Mouse (Mus musculus): Measurements from ENCODE around the gene Tsc2. TPM values are rescaled to one million over a fixed set of nuclear protein-coding genes. Genes with fewer than 3 reads are reported as not detected.

Gene Tsc2
- total and polyA plus RNA-seq, 2 experiments from 2014 or later: 61.7 to 106 TPM

GRCm38 (mm10) chr17:24650070-24650616 lies 17.7 kb upstream of the Tsc2 start, which contains the start of gene Slc9a3r2:
Gene Slc9a3r2, minus strand, starts transcription at chr17:24650327.
- ATAC-seq (ENCODE audit: low FRiP score): peak; percentile 57
- Histone ChIP-seq H3K4me1 (ENCODE audit: insufficient read depth, low read length) (peaks cover 9% of the 10 kb centered on the region), H3K4me2 (ENCODE audit: low read depth, low read length, poor library complexity, severe bottlenecking) (peak within 1 kb of the TSS; percentile 94), H3K27ac (ENCODE audit: low read depth, low read length) (peak within 1 kb of the TSS; percentile 80), H3K9ac (replicated peaks; ENCODE audit: low read length, poor library complexity, severe bottlenecking) (peak within 1 kb of the TSS; percentile 89), H3K27me3 (ENCODE audit: insufficient read depth, low read length) (no peaks in the 10 kb centered on the region), H3K9me3 (ENCODE audit: low read length) (no peaks in the 10 kb centered on the region), H3K36me3 (ENCODE audit: insufficient read depth, low read length) (no peaks in the 10 kb centered on the region), H3K4me3 (ENCODE audit: low read depth, low read length) (peak within 1 kb of the TSS; percentile 87)
- TF ChIP-seq CTCF (IDR thresholded peaks at IDR 0.05): no peak
- under 1% methylated on average over 37 of the region's 41 CpGs for WGBS
- DNase-seq (ENCODE audit: low spot score): peak; percentile 49

DNA sequence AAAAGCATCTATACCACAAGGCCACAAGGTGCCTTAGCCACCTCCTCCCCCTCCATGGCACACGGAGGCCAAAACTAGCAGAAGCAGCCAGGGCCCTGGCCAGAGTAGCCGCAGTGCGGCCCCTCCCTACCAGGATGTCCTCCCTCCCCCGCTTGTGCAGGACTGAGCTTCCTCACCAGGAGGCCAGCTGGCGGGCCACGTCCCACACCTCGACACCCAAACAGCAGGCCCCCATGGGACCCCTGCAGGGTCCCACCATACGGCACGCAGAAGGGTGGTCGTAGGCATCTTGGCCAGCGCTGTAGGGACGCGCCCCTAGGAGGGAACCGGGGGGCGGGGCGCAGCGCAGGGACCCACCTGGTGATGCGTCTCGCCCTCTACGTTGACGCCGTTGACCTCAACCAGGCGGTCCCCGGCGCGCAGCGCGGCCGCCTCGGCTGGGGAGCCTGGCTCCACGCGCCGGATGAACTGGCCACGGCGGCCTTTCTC lies 17.2 kb upstream of the Tsc2 start:
- Histone ChIP-seq H3K27me3 (ENCODE audit: insufficient read depth, low read length) (no peaks in the 10 kb centered on the region), H3K9me3 (ENCODE audit: low read length) (no peaks in the 10 kb centered on the region), H3K4me3 (ENCODE audit: low read depth, low read length) (peak overlapping the region; percentile 87), H3K27ac (ENCODE audit: low read depth, low read length) (peak overlapping the region; percentile 80), H3K36me3 (ENCODE audit: insufficient read depth, low read length) (0 out of 2 replicates have a peak, but pooled peaks cover 4% of the 10 kb centered on the region), H3K4me1 (ENCODE audit: insufficient read depth, low read length) (peaks cover 9% of the 10 kb centered on the region), H3K4me2 (ENCODE audit: low read depth, low read length, poor library complexity, severe bottlenecking) (peak overlapping the region; percentile 94), H3K9ac (replicated peaks; ENCODE audit: low read length, poor library complexity, severe bottlenecking) (peak overlapping the region; percentile 89)
- peak; percentile 70 for ATAC-seq (ENCODE audit: low FRiP score)
- WGBS: under 1% methylated on average over 26 of the region's 35 CpGs
- DNase-seq (ENCODE audit: low spot score): no peak
- no peak for TF ChIP-seq CTCF (IDR thresholded peaks at IDR 0.05)

DNA sequence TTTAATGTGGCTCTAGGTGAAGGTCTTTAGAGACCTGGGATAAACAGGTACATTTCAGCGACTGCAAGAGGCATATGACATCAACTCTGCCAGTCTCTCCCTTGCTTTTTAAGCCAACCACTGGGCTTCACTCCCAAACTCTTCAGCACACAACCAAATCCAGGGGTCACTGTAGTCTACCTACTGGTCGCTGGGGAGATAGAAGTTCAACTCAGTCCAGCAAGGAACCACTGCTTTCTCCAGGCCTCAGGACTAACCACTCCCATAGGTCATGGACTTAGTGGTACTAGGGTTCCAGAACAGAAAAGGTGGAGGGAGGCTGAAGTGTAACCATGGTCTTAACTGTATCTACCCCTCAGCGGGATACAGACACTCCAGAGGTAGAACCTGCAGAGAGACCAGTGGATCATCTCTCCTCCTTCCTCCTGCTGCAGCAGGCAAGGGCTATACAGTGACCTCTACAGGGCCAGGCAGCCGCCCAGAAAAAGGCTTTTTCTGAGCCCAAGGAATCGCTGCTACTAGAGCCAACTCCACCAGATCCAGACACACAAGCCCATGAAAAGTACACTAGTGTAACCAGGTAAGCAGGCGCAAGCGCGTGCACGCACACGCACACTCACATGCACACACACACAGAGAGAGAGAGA lies 16.4 kb upstream of the Tsc2 start:
- Histone ChIP-seq H3K4me2 (ENCODE audit: low read depth, low read length, poor library complexity, severe bottlenecking) (peak overlapping the region; percentile 94), H3K4me1 (ENCODE audit: insufficient read depth, low read length) (peaks cover 9% of the 10 kb centered on the region), H3K27ac (ENCODE audit: low read depth, low read length) (peak overlapping the region; percentile 80; the same call in 1 of the 2 replicates), H3K27me3 (ENCODE audit: insufficient read depth, low read length) (no peaks in the 10 kb centered on the region), H3K9ac (replicated peaks; ENCODE audit: low read length, poor library complexity, severe bottlenecking) (0 out of 2 replicates have a peak overlapping the region, but pooled peaks have one; percentile 89), H3K4me3 (ENCODE audit: low read depth, low read length) (peak overlapping the region; percentile 87), H3K36me3 (ENCODE audit: insufficient read depth, low read length) (0 out of 2 replicates have a peak, but pooled peaks cover 4% of the 10 kb centered on the region), H3K9me3 (ENCODE audit: low read length) (no peaks in the 10 kb centered on the region)
- peak; percentile 35 for TF ChIP-seq CTCF (IDR thresholded peaks at IDR 0.05)
- DNase-seq (ENCODE audit: low spot score) (no peak), ATAC-seq (ENCODE audit: low FRiP score) (no peak)
- whole genome bisulfite sequencing: 66% methylated on average over 10 of the region's 10 CpGs

GRCm38 (mm10) chr17:24647493-24647892 lies 15.1 kb upstream of the Tsc2 start:
- Histone ChIP-seq H3K27ac (ENCODE audit: low read depth, low read length) (no peak overlapping the region), H3K9me3 (ENCODE audit: low read length) (no peaks in the 10 kb centered on the region), H3K4me2 (ENCODE audit: low read depth, low read length, poor library complexity, severe bottlenecking) (no peak overlapping the region), H3K4me3 (ENCODE audit: low read depth, low read length) (no peak overlapping the region), H3K36me3 (ENCODE audit: insufficient read depth, low read length) (peaks cover 10% of the 10 kb centered on the region; the same call in 1 of the 2 replicates), H3K27me3 (ENCODE audit: insufficient read depth, low read length) (no peaks in the 10 kb centered on the region), H3K4me1 (ENCODE audit: insufficient read depth, low read length) (peaks cover 9% of the 10 kb centered on the region), H3K9ac (replicated peaks; ENCODE audit: low read length, poor library complexity, severe bottlenecking) (no peak overlapping the region)
- DNase-seq (ENCODE audit: low spot score): no peak
- no peak for ATAC-seq (ENCODE audit: low FRiP score)
- WGBS: 79% methylated on average over 11 of the region's 11 CpGs
- TF ChIP-seq CTCF (IDR thresholded peaks at IDR 0.05): no peak

DNA sequence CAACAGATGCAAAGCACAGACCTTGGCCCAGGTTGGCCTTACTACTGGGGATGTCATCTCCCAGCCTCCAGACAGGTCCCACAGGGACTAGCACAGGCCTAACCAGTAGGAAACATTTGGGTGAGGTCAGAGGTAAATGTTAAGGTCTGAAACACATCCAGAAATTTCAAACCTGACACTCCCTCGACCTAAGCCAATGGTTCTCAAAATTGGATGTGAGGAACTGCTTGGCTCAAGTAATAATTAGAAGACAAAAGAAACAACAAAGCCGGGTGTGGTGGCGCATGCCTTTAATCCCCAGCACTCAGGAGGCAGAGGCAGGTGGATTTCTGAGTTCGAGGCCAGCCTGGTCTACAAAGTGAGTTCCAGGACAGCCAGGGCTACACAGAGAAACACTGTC lies 14.0 kb upstream of the Tsc2 start:
- H3K27ac ChIP-seq (ENCODE audit: low read depth, low read length): no peak overlapping the region
- peaks cover 9% of the 10 kb centered on the region for H3K4me1 ChIP-seq (ENCODE audit: insufficient read depth, low read length)
- H3K9ac ChIP-seq (replicated peaks; ENCODE audit: low read length, poor library complexity, severe bottlenecking): no peak overlapping the region
- WGBS: 80% methylated on average over 4 of the region's 4 CpGs
- TF ChIP-seq CTCF (IDR thresholded peaks at IDR 0.05): no peak
- no peak overlapping the region for H3K4me3 ChIP-seq (ENCODE audit: low read depth, low read length)
- H3K9me3 ChIP-seq (ENCODE audit: low read length): no peaks in the 10 kb centered on the region
- DNase-seq (ENCODE audit: low spot score): no peak
- no peak for ATAC-seq (ENCODE audit: low FRiP score)
- no peaks in the 10 kb centered on the region for H3K27me3 ChIP-seq (ENCODE audit: insufficient read depth, low read length)
- H3K4me2 ChIP-seq (ENCODE audit: low read depth, low read length, poor library complexity, severe bottlenecking): no peak overlapping the region
- H3K36me3 ChIP-seq (ENCODE audit: insufficient read depth, low read length): peaks cover 15% of the 10 kb centered on the region

- DNase-seq (ENCODE audit: low spot score): no peak
- Histone ChIP-seq H3K4me3 (ENCODE audit: low read depth, low read length) (no peak overlapping the region), H3K27me3 (ENCODE audit: insufficient read depth, low read length) (no peaks in the 10 kb centered on the region), H3K27ac (ENCODE audit: low read depth, low read length) (no peak overlapping the region), H3K36me3 (ENCODE audit: insufficient read depth, low read length) (peaks cover 16% of the 10 kb centered on the region), H3K9ac (replicated peaks; ENCODE audit: low read length, poor library complexity, severe bottlenecking) (no peak overlapping the region), H3K9me3 (ENCODE audit: low read length) (no peaks in the 10 kb centered on the region), H3K4me1 (ENCODE audit: insufficient read depth, low read length) (peaks cover 9% of the 10 kb centered on the region), H3K4me2 (ENCODE audit: low read depth, low read length, poor library complexity, severe bottlenecking) (no peak overlapping the region)
- 84% methylated on average over 3 of the region's 3 CpGs for WGBS
- ATAC-seq (ENCODE audit: low FRiP score): no peak
- TF ChIP-seq CTCF (IDR thresholded peaks at IDR 0.05): no peak
These were observed 13.5 kb upstream of the Tsc2 start for GRCm38 (mm10) chr17:24645916-24646315.
